Mouse (Mus musculus) midbrain, embryonic 16.5 days (tissue): ENCODE results near the gene Pde8b. TPM values are rescaled to one million over a fixed set of nuclear protein-coding genes. Genes with fewer than 3 reads are reported as not detected.

Experiments
- ATAC-seq: fragments of 200-750 bp; cut with Nextera tagmentation; 2 replicates; pipeline ENCODE4 v1.8.0; 2017; ENCODE audit warnings: moderate TSS enrichment
- H3K27ac ChIP-seq: fragments of 300-500 bp; sonication (generic); 2 replicates; pipeline ENCODE4 v1.5.1; 2014; ENCODE audit warnings: mild to moderate bottlenecking, low read length, mixed read lengths
- H3K27me3 ChIP-seq: fragments of 300-500 bp; sonication (generic); 2 replicates; pipeline ENCODE4 v1.6.1; 2014; ENCODE audit warnings: low read depth, low read length, mixed read lengths; ENCODE audit not compliant: control insufficient read depth, insufficient read depth
- H3K36me3 ChIP-seq: fragments of 300-500 bp; sonication (generic); 2 replicates; pipeline ENCODE4 v1.6.1; 2014; ENCODE audit warnings: mild to moderate bottlenecking, low read length, moderate library complexity, mixed read lengths; ENCODE audit not compliant: control insufficient read depth, insufficient read depth
- H3K4me1 ChIP-seq: fragments of 300-500 bp; sonication (generic); 2 replicates; pipeline ENCODE4 v1.6.1; 2014; ENCODE audit warnings: mild to moderate bottlenecking, low read length, mixed read lengths; ENCODE audit not compliant: control insufficient read depth, insufficient read depth
- H3K4me2 ChIP-seq: fragments of 300-500 bp; sonication (generic); 2 replicates; pipeline ENCODE4 v1.6.1; 2014; ENCODE audit warnings: mild to moderate bottlenecking, low read length, mixed read lengths
- H3K4me3 ChIP-seq: fragments of 300-500 bp; sonication (generic); 2 replicates; pipeline ENCODE4 v1.5.1; 2014; ENCODE audit warnings: low read depth, mild to moderate bottlenecking, low read length, moderate library complexity, mixed read lengths
- H3K9ac ChIP-seq: fragments of 300-500 bp; sonication (generic); 2 replicates; pipeline ENCODE4 v1.6.1; 2014; ENCODE audit warnings: low read depth, low read length, mixed read lengths
- H3K9me3 ChIP-seq: fragments of 300-500 bp; sonication (generic); replicated peaks from 2 replicates; pipeline ENCODE4 v1.6.1; 2014; ENCODE audit warnings: mild to moderate bottlenecking, low read length, mixed read lengths; ENCODE audit not compliant: control insufficient read depth, poor library complexity, severe bottlenecking
- WGBS: fragments of 180-500 bp; shearing (Covaris S2); extraction: QIAGEN DNeasy Blood & Tissue Kit; methylation state at CpG from one replicate; pipeline ENCODE4 v1.1.7; 2014; 5-methylcytosine and 5-hydroxymethylcytosine counted together
- polyA plus RNA-seq: library from polyadenylated mRNA; unstranded; fragments of >200 nt; fragmentation: Nextera tagmentation; extraction: Ambion mirVana; gene quantifications from 2 replicates; pipeline ENCODE4 v1.2.1, GENCODE M21; 2015

The Pde8b gene
- polyA plus RNA-seq, 1 experiment from 2014 or later = 11.0 TPM

GRCm38 (mm10) chr13:95082611-95083010 lies 167.5 kb downstream of the Pde8b start:
- Histone ChIP-seq H3K4me2 (no peak overlapping the region), H3K9ac (no peak overlapping the region), H3K9me3 (no peaks in the 10 kb centered on the region), H3K27me3 (no peaks in the 10 kb centered on the region), H3K36me3 (no peaks in the 10 kb centered on the region), H3K4me1 (no peaks in the 10 kb centered on the region), H3K27ac (no peak overlapping the region), H3K4me3 (no peak overlapping the region)
- WGBS = 87% methylated on average over 3 of the region's 3 CpGs
- ATAC-seq = no peak

- H3K4me1 ChIP-seq = no peaks in the 10 kb centered on the region
- 88% methylated on average over 7 of the region's 7 CpGs for WGBS
- no peak overlapping the region for H3K4me3 ChIP-seq
- H3K9ac ChIP-seq = no peak overlapping the region
- no peaks in the 10 kb centered on the region for H3K27me3 ChIP-seq
- no peak for ATAC-seq
- no peaks in the 10 kb centered on the region for H3K9me3 ChIP-seq
- H3K4me2 ChIP-seq = no peak overlapping the region
- no peaks in the 10 kb centered on the region for H3K36me3 ChIP-seq
- H3K27ac ChIP-seq = no peak overlapping the region
Measured at GRCm38 (mm10) chr13:95081082-95081481, 169.1 kb downstream of the Pde8b start.

- H3K4me2 ChIP-seq = no peak overlapping the region
- WGBS = 67% methylated on average over 6 of the region's 6 CpGs
Measured at GRCm38 (mm10) chr13:95078492-95078891, 171.6 kb downstream of the Pde8b start.

GRCm38 (mm10) chr13:95077688-95078087 lies 172.4 kb downstream of the Pde8b start:
- H3K4me1 ChIP-seq = no peaks in the 10 kb centered on the region
- no peak overlapping the region for H3K9ac ChIP-seq
- no peaks in the 10 kb centered on the region for H3K9me3 ChIP-seq
- H3K4me3 ChIP-seq = no peak overlapping the region
- H3K36me3 ChIP-seq = no peaks in the 10 kb centered on the region
- no peaks in the 10 kb centered on the region for H3K27me3 ChIP-seq
- ATAC-seq = no peak
- H3K27ac ChIP-seq = no peak overlapping the region
- no peak overlapping the region for H3K4me2 ChIP-seq
- WGBS = 91% methylated on average over 3 of the region's 3 CpGs

More at GRCm38 (mm10) chr13:95078492-95078891, 171.6 kb downstream of the Pde8b start:
- H3K4me3 ChIP-seq = no peak overlapping the region
- H3K27ac ChIP-seq = no peak overlapping the region
- no peaks in the 10 kb centered on the region for H3K36me3 ChIP-seq
- H3K9me3 ChIP-seq = no peaks in the 10 kb centered on the region
- no peak for ATAC-seq
- H3K9ac ChIP-seq = no peak overlapping the region
- no peaks in the 10 kb centered on the region for H3K27me3 ChIP-seq
- no peaks in the 10 kb centered on the region for H3K4me1 ChIP-seq

GRCm38 (mm10) chr13:95076142-95076541 lies 174.0 kb downstream of the Pde8b start:
- no peaks in the 10 kb centered on the region for H3K9me3 ChIP-seq
- no peaks in the 10 kb centered on the region for H3K27me3 ChIP-seq
- H3K36me3 ChIP-seq = no peaks in the 10 kb centered on the region
- H3K4me2 ChIP-seq = no peak overlapping the region
- H3K4me3 ChIP-seq = no peak overlapping the region
- no peak for ATAC-seq
- H3K9ac ChIP-seq = no peak overlapping the region
- 73% methylated on average over 2 of the region's 2 CpGs for WGBS
- H3K27ac ChIP-seq = no peak overlapping the region
- H3K4me1 ChIP-seq = no peaks in the 10 kb centered on the region

- Histone ChIP-seq H3K4me2 (no peak overlapping the region), H3K4me1 (no peaks in the 10 kb centered on the region), H3K4me3 (no peak overlapping the region), H3K9ac (no peak overlapping the region), H3K9me3 (no peaks in the 10 kb centered on the region), H3K27ac (no peak overlapping the region), H3K36me3 (no peaks in the 10 kb centered on the region), H3K27me3 (no peaks in the 10 kb centered on the region)
- ATAC-seq = no peak
- WGBS = 67% methylated on average over 8 of the region's 8 CpGs
Measured at GRCm38 (mm10) chr13:95073445-95074172, 176.5 kb downstream of the Pde8b start.

- no peak overlapping the region for H3K27ac ChIP-seq
- H3K27me3 ChIP-seq = no peaks in the 10 kb centered on the region
- H3K9ac ChIP-seq = no peak overlapping the region
- ATAC-seq = no peak
- H3K4me1 ChIP-seq = no peaks in the 10 kb centered on the region
- H3K4me2 ChIP-seq = no peak overlapping the region
- no peaks in the 10 kb centered on the region for H3K9me3 ChIP-seq
- no peak overlapping the region for H3K4me3 ChIP-seq
- H3K36me3 ChIP-seq = no peaks in the 10 kb centered on the region
Measured at GRCm38 (mm10) chr13:95070268-95070667, 179.9 kb downstream of the Pde8b start.

- Histone ChIP-seq H3K27ac (no peak overlapping the region), H3K4me2 (no peak overlapping the region), H3K27me3 (no peaks in the 10 kb centered on the region), H3K9me3 (no peaks in the 10 kb centered on the region), H3K9ac (no peak overlapping the region), H3K4me1 (no peaks in the 10 kb centered on the region; the same call in 1 of the 2 replicates), H3K4me3 (no peak overlapping the region), H3K36me3 (no peaks in the 10 kb centered on the region)
- WGBS = 74% methylated on average over 6 of the region's 6 CpGs
- ATAC-seq = no peak
Measured at GRCm38 (mm10) chr13:95067854-95068253, 182.3 kb downstream of the Pde8b start.

- no peaks in the 10 kb centered on the region for H3K36me3 ChIP-seq
- H3K4me3 ChIP-seq = no peak overlapping the region
- WGBS = 69% methylated on average over 4 of the region's 4 CpGs
- no peak overlapping the region for H3K27ac ChIP-seq
- H3K4me1 ChIP-seq = no peaks in the 10 kb centered on the region; the same call in 1 of the 2 replicates
- no peaks in the 10 kb centered on the region for H3K27me3 ChIP-seq
- no peak overlapping the region for H3K9ac ChIP-seq
- H3K4me2 ChIP-seq = no peak overlapping the region
- no peaks in the 10 kb centered on the region for H3K9me3 ChIP-seq
- ATAC-seq = no peak
Measured at GRCm38 (mm10) chr13:95063390-95064017, 186.6 kb downstream of the Pde8b start.
